ENCODE assay signal across 11 mouse cellular contexts in genomic region chr9:120350346-120350745, GRCm38 (mm10). TPM values are rescaled to one million over a fixed set of nuclear protein-coding genes. Genes with fewer than 3 reads are reported as not detected.
DNase-seq lines count a peak whose midpoint lies in the region; ATAC-seq and TF ChIP-seq lines count a peak whose summit lies in the region.
"Had no signal": no experiment of that assay in that cellular context is flagged by ENCODE, and none has a peak within 500 bp of the region (broad histone marks: within the 10 kb centered on the region; RNA-seq: fewer than 3 reads in every experiment).

No protein-coding gene starts in this region.

- H3K9ac ChIP-seq in midbrain, embryonic 13.5 days (replicated peaks), result no peak overlapping the region
- H3K9ac ChIP-seq in midbrain, postnatal 0 days (replicated peaks; ENCODE audit: low read length, poor library complexity, severe bottlenecking), result no peak overlapping the region
- no peak overlapping the region for H3K9ac ChIP-seq in liver, embryonic 15.5 days
- no peak overlapping the region for H3K9ac ChIP-seq in stomach, postnatal 0 days (ENCODE audit: low read length)

- H3K4me2 ChIP-seq in midbrain, embryonic 13.5 days (replicated peaks), result no peak overlapping the region
- H3K4me2 ChIP-seq in midbrain, postnatal 0 days (ENCODE audit: low read depth, low read length, poor library complexity, severe bottlenecking), result no peak overlapping the region
- H3K4me2 ChIP-seq in liver, embryonic 15.5 days, result no peak overlapping the region
- no peak overlapping the region for H3K4me2 ChIP-seq in stomach, postnatal 0 days (replicated peaks; ENCODE audit: low read depth)

- intact Hi-C loops in heart, postnatal 14 days (cut with DNase I), result no loop called here
- intact Hi-C loops in left cerebral cortex, postnatal 36 days (cut with DNase I), result no loop called here

- H3K4me3 ChIP-seq in midbrain, embryonic 13.5 days (replicated peaks), result no peak overlapping the region
- no peak overlapping the region for H3K4me3 ChIP-seq in midbrain, postnatal 0 days (ENCODE audit: low read depth, low read length)
- H3K4me3 ChIP-seq in liver, embryonic 15.5 days (replicated peaks), result no peak overlapping the region
- no peak overlapping the region for H3K4me3 ChIP-seq in stomach, postnatal 0 days (ENCODE audit: low read depth, low read length)
- H3K4me3 ChIP-seq: embryonic facial prominence, embryonic 10.5 days had no signal

- ATAC-seq in midbrain, embryonic 13.5 days, result no peak
- no peak for ATAC-seq in midbrain, postnatal 0 days (ENCODE audit: low FRiP score)
- 0 out of 2 replicates have a peak, but pooled peaks have one; percentile 25 for ATAC-seq in liver, embryonic 15.5 days (ENCODE audit: insufficient read depth)
- ATAC-seq in stomach, postnatal 0 days (ENCODE audit: low FRiP score, low TSS enrichment), result peak; percentile 77

- TF ChIP-seq EP300 in stomach, postnatal 0 days (optimal IDR thresholded peaks at IDR 0.05), result no peak

- H3K4me1 ChIP-seq in midbrain, embryonic 13.5 days (replicated peaks), result peaks cover 25% of the 10 kb centered on the region
- no peaks in the 10 kb centered on the region for H3K4me1 ChIP-seq in midbrain, postnatal 0 days (ENCODE audit: insufficient read depth, low read length)
- peaks cover 6% of the 10 kb centered on the region for H3K4me1 ChIP-seq in liver, embryonic 15.5 days (replicated peaks)
- no peaks in the 10 kb centered on the region; the same call in none of the 2 replicates for H3K4me1 ChIP-seq in stomach, postnatal 0 days (replicated peaks; ENCODE audit: control insufficient read depth, insufficient read depth)

- H3K27me3 ChIP-seq in midbrain, embryonic 13.5 days, result no peaks in the 10 kb centered on the region
- no peaks in the 10 kb centered on the region for H3K27me3 ChIP-seq in midbrain, postnatal 0 days (ENCODE audit: insufficient read depth, low read length)
- no peaks in the 10 kb centered on the region for H3K27me3 ChIP-seq in liver, embryonic 15.5 days
- H3K27me3 ChIP-seq in stomach, postnatal 0 days (ENCODE audit: control insufficient read depth, insufficient read depth, low read length), result no peaks in the 10 kb centered on the region; the same call in 1 of the 2 replicates

- no peaks in the 10 kb centered on the region for H3K9me3 ChIP-seq in midbrain, embryonic 13.5 days
- H3K9me3 ChIP-seq in midbrain, postnatal 0 days (ENCODE audit: low read length), result no peaks in the 10 kb centered on the region
- H3K9me3 ChIP-seq in liver, embryonic 15.5 days (replicated peaks), result no peaks in the 10 kb centered on the region
- H3K9me3 ChIP-seq in stomach, postnatal 0 days (ENCODE audit: control insufficient read depth, low read length), result no peaks in the 10 kb centered on the region
- H3K9me3 ChIP-seq: embryonic facial prominence, embryonic 10.5 days; G1E had no signal

- H3K36me3 ChIP-seq in midbrain, embryonic 13.5 days, result no peaks in the 10 kb centered on the region
- no peaks in the 10 kb centered on the region for H3K36me3 ChIP-seq in midbrain, postnatal 0 days (ENCODE audit: insufficient read depth, low read length)
- no peaks in the 10 kb centered on the region for H3K36me3 ChIP-seq in liver, embryonic 15.5 days (replicated peaks)
- H3K36me3 ChIP-seq in stomach, postnatal 0 days (ENCODE audit: control insufficient read depth, insufficient read depth, low read length), result no peaks in the 10 kb centered on the region
- H3K36me3 ChIP-seq: embryonic facial prominence, embryonic 10.5 days; G1E had no signal

- TF ChIP-seq CTCF in midbrain, postnatal 0 days (IDR thresholded peaks at IDR 0.05), result no peak
- no peak for TF ChIP-seq CTCF in stomach, postnatal 0 days (IDR thresholded peaks at IDR 0.05; ENCODE audit: low read depth)

- no peak for DNase-seq in midbrain, postnatal 0 days (ENCODE audit: low spot score)
- peak; percentile 44 to 51 for DNase-seq in heart, postnatal 14 days
- peak; percentile 66 for DNase-seq in stomach, postnatal 0 days (ENCODE audit: low spot score)
- no peak for DNase-seq in left cerebral cortex, postnatal 36 days (ENCODE audit: low spot score in 2 of 2)
- no peak for DNase-seq in ovary, postnatal 36 days (ENCODE audit: low spot score)
- no peak for DNase-seq in layer of hippocampus, postnatal 25 days (ENCODE audit: extremely low spot score in 1 of 2, low spot score in 1 of 2)
- DNase-seq: adrenal gland, postnatal 25 days had no signal

- WGBS in midbrain, embryonic 13.5 days, result 66% methylated on average over 6 of the region's 6 CpGs
- WGBS in midbrain, postnatal 0 days, result 72% methylated on average over 6 of the region's 6 CpGs
- WGBS in liver, embryonic 15.5 days (ENCODE audit: insufficient replicate concordance), result 33% methylated on average over 6 of the region's 6 CpGs
- WGBS in stomach, postnatal 0 days, result 27% methylated on average over 6 of the region's 6 CpGs

- peak overlapping the region; percentile 47; the same call in 1 of the 2 replicates for H3K27ac ChIP-seq in midbrain, embryonic 13.5 days
- no peak overlapping the region for H3K27ac ChIP-seq in midbrain, postnatal 0 days (ENCODE audit: low read depth, low read length)
- H3K27ac ChIP-seq in liver, embryonic 15.5 days (replicated peaks), result no peak overlapping the region
- H3K27ac ChIP-seq in stomach, postnatal 0 days (replicated peaks), result peak overlapping the region; percentile 14; the same call in 1 of the 2 replicates
- H3K27ac ChIP-seq: embryonic facial prominence, embryonic 10.5 days had no signal

RNA-seq across cellular contexts. Expression of gene Myrip, which starts 49.0 kb away (rescaled TPM):
- 2.5 and 4.1 TPM in 2 replicates for polyA plus RNA-seq in midbrain, embryonic 13.5 days (2015; fragmentation: Nextera tagmentation; extraction: Ambion mirVana)
- total RNA-seq in midbrain, postnatal 0 days (2014; rRNA removed), result 19.6 and 25.6 TPM in 2 replicates
- 6.8 and 7.0 TPM in 2 replicates for polyA plus RNA-seq in midbrain, postnatal 0 days (2015; fragmentation: Nextera tagmentation; extraction: Ambion mirVana)
- 1 to 10 TPM; 4.3 to 4.7 TPM for total RNA-seq in heart, postnatal 14 days (2021)
- polyA plus RNA-seq in liver, embryonic 15.5 days (2015; fragmentation: Nextera tagmentation; extraction: Ambion mirVana), result 0.02 TPM in 1 of 2 replicates, not detected in the other
- 0.38 and 0.42 TPM in 2 replicates for polyA plus RNA-seq in stomach, postnatal 0 days (2015; fragmentation: Nextera tagmentation; extraction: Ambion mirVana)
- 10 to 100 TPM; 82.1 to 89.5 TPM for total RNA-seq in left cerebral cortex, postnatal 36 days (2021)
- 10 to 100 TPM; 49.6 to 52.7 TPM for total RNA-seq in layer of hippocampus, postnatal 25 days (2021)
- polyA plus RNA-seq: G1E had no signal

Comparison
In these comparisons a context has a peak if more than half of its experiments do, and no peak if none do; other contexts are left out.
1. H3K27ac ChIP-seq: peak in midbrain, embryonic 13.5 days (single experiment) and stomach, postnatal 0 days (single experiment); none in midbrain, postnatal 0 days (single experiment) and liver, embryonic 15.5 days (single experiment).
2. ATAC-seq: peak in liver, embryonic 15.5 days (single experiment) and stomach, postnatal 0 days (single experiment); none in midbrain, embryonic 13.5 days (single experiment) and midbrain, postnatal 0 days (single experiment).
3. DNase-seq: peak in heart, postnatal 14 days (2 of 2) and stomach, postnatal 0 days (single experiment); none in midbrain, postnatal 0 days (single experiment), left cerebral cortex, postnatal 36 days (0 of 2), ovary, postnatal 36 days (single experiment) and layer of hippocampus, postnatal 25 days (0 of 2).